Mouse (Mus musculus): ENCODE measurements around the gene Zbtb46. TPM values are rescaled to one million over a fixed set of nuclear protein-coding genes. Genes with fewer than 3 reads are reported as not detected.
"Not testable (repeated sequence)": the region's sequence is repeated elsewhere in the genome, so short reads cannot be mapped to it uniquely, and the experiment has no call there.

Zbtb46 gene
- polyA plus RNA-seq (2015; fragmentation: Nextera tagmentation; extraction: Ambion mirVana), result 7.0 and 7.5 TPM in 2 replicates

GRCm38 (mm10) chr2:181459153-181459672 is at the start of gene Zbtb46:
Gene Zbtb46, minus strand, starts transcription at chr2:181459426.
- Histone ChIP-seq H3K4me2 (ENCODE audit: low read depth, low read length) (peak within 1 kb of the TSS; percentile 100), H3K27me3 (ENCODE audit: control insufficient read depth, insufficient read depth, low read depth, low read length) (peaks cover 9% of the 10 kb centered on the region; the same call in 1 of the 2 replicates), H3K9me3 (replicated peaks; ENCODE audit: control insufficient read depth, low read length) (no peaks in the 10 kb centered on the region), H3K36me3 (ENCODE audit: control insufficient read depth, insufficient read depth) (no peaks in the 10 kb centered on the region), H3K9ac (ENCODE audit: low read depth, low read length) (peak within 1 kb of the TSS; percentile 89), H3K27ac (ENCODE audit: low read length) (peak within 1 kb of the TSS; percentile 97), H3K4me1 (ENCODE audit: control insufficient read depth, low read depth, low read length) (peaks cover 55% of the 10 kb centered on the region), H3K4me3 (ENCODE audit: low read depth, low read length) (peak within 1 kb of the TSS; percentile 98)
- WGBS (ENCODE audit: insufficient replicate concordance), result 0% methylated on average over 44 of the region's 83 CpGs
- peak; percentile 83 for ATAC-seq (ENCODE audit: low read depth)

- Histone ChIP-seq H3K4me1 (ENCODE audit: control insufficient read depth, low read depth, low read length) (peaks cover 17% of the 10 kb centered on the region), H3K27ac (ENCODE audit: low read length) (no peak overlapping the region), H3K4me3 (ENCODE audit: low read depth, low read length) (peak overlapping the region; percentile 1; the same call in 1 of the 2 replicates), H3K9me3 (replicated peaks; ENCODE audit: control insufficient read depth, low read length) (no peaks in the 10 kb centered on the region), H3K4me2 (ENCODE audit: low read depth, low read length) (peak overlapping the region; percentile 90; the same call in 1 of the 2 replicates), H3K36me3 (ENCODE audit: control insufficient read depth, insufficient read depth) (peaks cover 34% of the 10 kb centered on the region), H3K27me3 (ENCODE audit: control insufficient read depth, insufficient read depth, low read depth, low read length) (no peaks in the 10 kb centered on the region), H3K9ac (ENCODE audit: low read depth, low read length) (no peak overlapping the region)
- ATAC-seq (ENCODE audit: low read depth), result no peak
- WGBS (ENCODE audit: insufficient replicate concordance), result 61% methylated on average over 4 of the region's 4 CpGs
These were observed 39.4 kb upstream of the Zbtb46 start for GRCm38 (mm10) chr2:181498644-181499043.

- Histone ChIP-seq H3K36me3 (ENCODE audit: control insufficient read depth, insufficient read depth) (peaks cover 24% of the 10 kb centered on the region), H3K4me3 (ENCODE audit: low read depth, low read length) (peak overlapping the region; percentile 83), H3K9me3 (replicated peaks; ENCODE audit: control insufficient read depth, low read length) (no peaks in the 10 kb centered on the region), H3K4me2 (ENCODE audit: low read depth, low read length) (peak overlapping the region; percentile 90), H3K27ac (ENCODE audit: low read length) (peak overlapping the region; percentile 100), H3K4me1 (ENCODE audit: control insufficient read depth, low read depth, low read length) (peaks cover 17% of the 10 kb centered on the region), H3K27me3 (ENCODE audit: control insufficient read depth, insufficient read depth, low read depth, low read length) (no peaks in the 10 kb centered on the region), H3K9ac (ENCODE audit: low read depth, low read length) (peak overlapping the region; percentile 89)
- ATAC-seq (ENCODE audit: low read depth), result peak; percentile 86
- under 1% methylated on average over 12 of the region's 12 CpGs for WGBS (ENCODE audit: insufficient replicate concordance)
These were observed 38.3 kb upstream of the Zbtb46 start for GRCm38 (mm10) chr2:181497548-181497875.

- Histone ChIP-seq H3K9ac (ENCODE audit: low read depth, low read length) (peak within 1 kb of the TSS; percentile 89), H3K4me3 (ENCODE audit: low read depth, low read length) (peak within 1 kb of the TSS; percentile 83), H3K4me2 (ENCODE audit: low read depth, low read length) (peak within 1 kb of the TSS; percentile 95), H3K4me1 (ENCODE audit: control insufficient read depth, low read depth, low read length) (peaks cover 20% of the 10 kb centered on the region), H3K27ac (ENCODE audit: low read length) (peak within 1 kb of the TSS; percentile 100), H3K27me3 (ENCODE audit: control insufficient read depth, insufficient read depth, low read depth, low read length) (no peaks in the 10 kb centered on the region), H3K9me3 (replicated peaks; ENCODE audit: control insufficient read depth, low read length) (no peaks in the 10 kb centered on the region), H3K36me3 (ENCODE audit: control insufficient read depth, insufficient read depth) (peaks cover 19% of the 10 kb centered on the region)
- peak; percentile 95 for ATAC-seq (ENCODE audit: low read depth)
- under 1% methylated on average over 46 of the region's 46 CpGs for WGBS (ENCODE audit: insufficient replicate concordance)
These were observed 37.8 kb upstream of the Zbtb46 start, which contains the start of gene Tpd52l2 for GRCm38 (mm10) chr2:181496831-181497547. Gene Tpd52l2, plus strand, starts transcription at chr2:181497142.

- WGBS (ENCODE audit: insufficient replicate concordance), result 4% methylated on average over 8 of the region's 8 CpGs
- H3K4me2 ChIP-seq (ENCODE audit: low read depth, low read length), result peak overlapping the region; percentile 95
- H3K4me3 ChIP-seq (ENCODE audit: low read depth, low read length), result peak overlapping the region; percentile 83
- peaks cover 12% of the 10 kb centered on the region for H3K36me3 ChIP-seq (ENCODE audit: control insufficient read depth, insufficient read depth)
- ATAC-seq (ENCODE audit: low read depth), result peak; percentile 20
- peaks cover 24% of the 10 kb centered on the region for H3K4me1 ChIP-seq (ENCODE audit: control insufficient read depth, low read depth, low read length)
- H3K9ac ChIP-seq (ENCODE audit: low read depth, low read length), result peak overlapping the region; percentile 68
- H3K27me3 ChIP-seq (ENCODE audit: control insufficient read depth, insufficient read depth, low read depth, low read length), result no peaks in the 10 kb centered on the region
- H3K9me3 ChIP-seq (replicated peaks; ENCODE audit: control insufficient read depth, low read length), result no peaks in the 10 kb centered on the region
- peak overlapping the region; percentile 100 for H3K27ac ChIP-seq (ENCODE audit: low read length)
These were observed 37.1 kb upstream of the Zbtb46 start for GRCm38 (mm10) chr2:181496281-181496680.

- H3K4me3 ChIP-seq (ENCODE audit: low read depth, low read length); H3K9ac ChIP-seq (ENCODE audit: low read depth, low read length); H3K9me3 ChIP-seq (replicated peaks; ENCODE audit: control insufficient read depth, low read length); H3K36me3 ChIP-seq (ENCODE audit: control insufficient read depth, insufficient read depth); H3K27me3 ChIP-seq (ENCODE audit: control insufficient read depth, insufficient read depth, low read depth, low read length); H3K27ac ChIP-seq (ENCODE audit: low read length); ATAC-seq (ENCODE audit: low read depth): not testable (repeated sequence)
- WGBS (ENCODE audit: insufficient replicate concordance), result 37% methylated on average over 8 of the region's 8 CpGs
- peaks cover 24% of the 10 kb centered on the region for H3K4me1 ChIP-seq (ENCODE audit: control insufficient read depth, low read depth, low read length)
- H3K4me2 ChIP-seq (ENCODE audit: low read depth, low read length), result peak overlapping the region; percentile 95
These were observed 36.6 kb upstream of the Zbtb46 start for GRCm38 (mm10) chr2:181495845-181496244.

- ATAC-seq (ENCODE audit: low read depth), result no peak
- H3K9me3 ChIP-seq (replicated peaks; ENCODE audit: control insufficient read depth, low read length), result no peaks in the 10 kb centered on the region
- H3K4me1 ChIP-seq (ENCODE audit: control insufficient read depth, low read depth, low read length), result peaks cover 24% of the 10 kb centered on the region
- H3K4me3 ChIP-seq (ENCODE audit: low read depth, low read length), result no peak overlapping the region
- no peak overlapping the region for H3K4me2 ChIP-seq (ENCODE audit: low read depth, low read length)
- H3K27me3 ChIP-seq (ENCODE audit: control insufficient read depth, insufficient read depth, low read depth, low read length), result no peaks in the 10 kb centered on the region
- 79% methylated on average over 26 of the region's 26 CpGs for WGBS (ENCODE audit: insufficient replicate concordance)
- no peak overlapping the region for H3K9ac ChIP-seq (ENCODE audit: low read depth, low read length)
- no peak overlapping the region for H3K27ac ChIP-seq (ENCODE audit: low read length)
- no peaks in the 10 kb centered on the region for H3K36me3 ChIP-seq (ENCODE audit: control insufficient read depth, insufficient read depth)
These were observed 35.2 kb upstream of the Zbtb46 start for GRCm38 (mm10) chr2:181494266-181494945.

- no peak within 1 kb of the TSS for H3K27ac ChIP-seq (ENCODE audit: low read length)
- H3K9me3 ChIP-seq (replicated peaks; ENCODE audit: control insufficient read depth, low read length), result no peaks in the 10 kb centered on the region
- H3K4me2 ChIP-seq (ENCODE audit: low read depth, low read length), result peak within 1 kb of the TSS; percentile 24
- WGBS (ENCODE audit: insufficient replicate concordance), result 87% methylated on average over 31 of the region's 31 CpGs
- H3K27me3 ChIP-seq (ENCODE audit: control insufficient read depth, insufficient read depth, low read depth, low read length), result no peaks in the 10 kb centered on the region
- ATAC-seq (ENCODE audit: low read depth), result no peak
- H3K4me3 ChIP-seq (ENCODE audit: low read depth, low read length), result no peak within 1 kb of the TSS
- no peaks in the 10 kb centered on the region for H3K36me3 ChIP-seq (ENCODE audit: control insufficient read depth, insufficient read depth)
- peaks cover 17% of the 10 kb centered on the region for H3K4me1 ChIP-seq (ENCODE audit: control insufficient read depth, low read depth, low read length)
- H3K9ac ChIP-seq (ENCODE audit: low read depth, low read length), result no peak within 1 kb of the TSS
These were observed 34.1 kb upstream of the Zbtb46 start, which contains the start of gene Abhd16b for GRCm38 (mm10) chr2:181493156-181493927. Gene Abhd16b, plus strand, starts transcription at chr2:181493206.

Measured in liver, embryonic 16.5 days (tissue).